Mouse (Mus musculus): ENCODE measurements around the gene Alkbh5.

GRCm38 (mm10) chr11:60536859-60537467 lies 782 bp downstream of the Alkbh5 start:
- TF ChIP-seq CTCF (IDR thresholded peaks at IDR 0.05; ENCODE audit: low read depth), result peak; percentile 42
- TF ChIP-seq EP300 (IDR thresholded peaks at IDR 0.05; ENCODE audit: low read depth), result no peak
